Mouse (Mus musculus) frontal cortex, adult 2 months (tissue): ENCODE results near the gene AF067061. TPM values are rescaled to one million over a fixed set of nuclear protein-coding genes. Genes with fewer than 3 reads are reported as not detected.
"Not testable (repeated sequence)": the region's sequence is repeated elsewhere in the genome, so short reads cannot be mapped to it uniquely, and the experiment has no call there.

ENCODE experiments used
- DNase-seq, 2 experiments: peaks; one replicate each; pipeline ENCODE4 v3.0.0; 2022; ENCODE audit warnings: low spot score in 1 of 2; ENCODE audit errors: extremely low spot score in 1 of 2
- polyA plus RNA-seq: library from polyadenylated mRNA; depleted of rRNA; stranded (reverse); fragments of >200 nt; gene quantifications from 2 replicates; pipeline ENCODE4 v1.2.3, GENCODE M21; 2012; rRNA removed

AF067061 gene
- polyA plus RNA-seq, result not detected in 2 replicates

GRCm38 (mm10) chr13:120262870-120263269 lies at the start of gene AF067061:
AF067061 (plus strand) TSS chr13:120263114.
- not testable (repeated sequence) for DNase-seq

DNA sequence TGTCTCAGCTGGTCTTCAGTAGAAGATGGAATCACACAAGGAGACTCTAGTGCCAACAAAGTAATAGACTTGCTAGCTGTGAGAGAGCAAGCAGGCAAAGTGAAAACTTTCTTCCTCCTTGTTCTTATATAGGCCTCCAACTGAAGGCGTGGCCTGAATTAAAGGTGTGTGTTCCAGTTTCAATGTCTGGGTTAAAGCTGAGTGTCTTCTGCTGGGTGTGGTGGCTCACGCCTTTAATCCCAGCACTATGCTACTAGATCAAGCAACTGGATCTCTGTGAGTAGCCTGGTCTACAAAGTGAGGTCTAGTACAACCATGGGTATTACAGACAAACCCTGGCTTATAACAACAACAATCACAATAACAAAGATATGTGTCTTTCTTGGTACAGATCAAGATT lies 47.1 kb upstream of the AF067061 start, which contains the start of gene Gm21762:
Gene Gm21762, minus strand, starts transcription at position 101 of the 400 bp plus-strand sequence.
- DNase-seq, result not testable (repeated sequence)

DNA sequence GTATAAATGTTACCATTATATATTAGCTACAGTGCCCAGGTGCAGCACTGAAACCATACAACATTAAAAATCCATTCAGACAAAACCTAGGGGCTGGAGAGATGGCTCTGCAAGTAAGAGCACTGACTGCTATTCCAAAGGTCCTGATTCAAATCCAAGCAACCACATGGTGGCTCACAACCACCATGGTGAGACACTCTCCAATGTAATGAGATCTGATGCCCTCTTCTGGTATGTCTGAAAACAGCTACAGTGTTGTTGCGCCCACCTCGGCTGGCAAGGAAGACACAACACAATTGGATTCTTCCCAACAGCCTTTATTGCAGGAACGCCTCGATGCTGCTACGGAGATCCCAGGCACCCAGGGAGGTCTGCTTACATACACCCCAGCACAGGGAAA lies 42.0 kb upstream of the AF067061 start:
- DNase-seq, result not testable (repeated sequence)

- not testable (repeated sequence) for DNase-seq
Measured at GRCm38 (mm10) chr13:120223012-120223659, 39.8 kb upstream of the AF067061 start.

DNA sequence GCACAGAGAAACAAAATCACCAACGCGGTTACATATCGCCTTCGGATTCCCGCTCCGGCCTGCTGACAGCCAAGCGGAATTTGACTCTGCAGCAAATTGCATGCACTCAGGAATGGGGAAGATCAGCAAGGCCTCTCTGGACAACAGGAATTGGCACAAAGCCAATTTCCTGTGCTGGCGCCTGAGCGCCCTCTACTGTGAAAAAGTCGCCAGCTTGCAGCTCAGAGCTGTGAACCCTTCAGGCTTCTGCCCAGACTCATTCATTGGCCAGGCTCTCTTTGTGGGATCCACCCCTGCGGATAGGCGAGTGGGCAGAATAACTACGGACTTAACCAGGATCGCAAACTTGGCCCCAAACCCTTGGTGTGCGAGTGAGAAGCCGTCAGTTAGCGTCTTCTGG lies 31.1 kb upstream of the AF067061 start:
- not testable (repeated sequence) for DNase-seq

DNA sequence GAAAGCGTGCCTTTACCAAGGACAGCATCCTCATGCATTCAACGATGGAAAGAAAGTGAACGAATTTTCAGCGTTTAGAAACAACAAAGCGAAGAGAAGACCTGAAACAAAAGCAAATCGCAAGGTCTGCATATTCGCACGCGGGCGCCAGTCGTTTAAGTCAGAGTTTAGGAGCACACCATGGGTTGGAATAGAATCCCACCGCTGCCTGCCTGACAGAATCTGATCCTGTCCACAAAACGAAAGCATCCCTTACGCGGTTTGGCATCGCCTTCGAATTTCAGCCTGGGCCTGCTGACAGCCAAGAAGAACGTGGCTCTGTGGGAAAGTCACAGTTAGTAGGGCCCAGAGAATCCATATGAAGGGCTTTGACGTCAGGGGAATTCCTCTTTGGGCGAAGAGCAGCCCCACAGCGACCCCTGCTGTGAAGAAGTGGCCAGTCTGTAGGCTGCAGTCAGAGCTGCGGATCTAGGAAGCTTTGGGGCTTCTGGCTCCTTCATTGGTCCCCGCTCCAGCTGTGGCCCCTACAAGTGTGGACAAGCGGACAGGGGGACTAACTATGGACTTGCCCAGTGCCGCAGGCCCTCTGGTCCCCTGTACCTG lies 30.4 kb upstream of the AF067061 start:
- not testable (repeated sequence) for DNase-seq

DNA sequence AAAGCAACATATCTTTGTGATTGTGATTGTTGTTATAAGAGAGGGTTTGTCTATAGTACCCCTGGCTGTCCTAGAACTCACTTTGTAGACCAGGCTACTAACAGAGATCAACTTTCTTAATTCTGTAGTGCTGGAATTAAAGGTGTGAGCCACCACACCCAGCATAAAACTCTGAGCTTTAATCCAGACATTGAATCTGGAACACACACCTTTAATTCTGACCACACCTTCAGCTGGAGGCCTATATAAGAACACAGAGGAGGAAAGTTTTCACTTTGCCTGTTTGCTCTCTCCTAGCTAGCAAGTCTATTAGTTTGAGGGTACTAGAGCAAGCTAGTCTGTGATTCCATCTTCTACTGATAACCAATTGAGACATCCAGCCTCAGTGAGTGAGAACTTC lies 24.1 kb upstream of the AF067061 start, which contains the start of gene Gm21731:
Gene Gm21731, plus strand, starts transcription at position 301 of the 400 bp plus-strand sequence.
- DNase-seq, result not testable (repeated sequence)

GRCm38 (mm10) chr13:120251208-120251924 lies 11.5 kb upstream of the AF067061 start:
- not testable (repeated sequence) for DNase-seq

- DNase-seq, result not testable (repeated sequence)
Measured at GRCm38 (mm10) chr13:120258817-120259658, 3.9 kb upstream of the AF067061 start.

GRCm38 (mm10) chr13:120259718-120260117 lies 3.2 kb upstream of the AF067061 start:
- DNase-seq, result not testable (repeated sequence)

DNA sequence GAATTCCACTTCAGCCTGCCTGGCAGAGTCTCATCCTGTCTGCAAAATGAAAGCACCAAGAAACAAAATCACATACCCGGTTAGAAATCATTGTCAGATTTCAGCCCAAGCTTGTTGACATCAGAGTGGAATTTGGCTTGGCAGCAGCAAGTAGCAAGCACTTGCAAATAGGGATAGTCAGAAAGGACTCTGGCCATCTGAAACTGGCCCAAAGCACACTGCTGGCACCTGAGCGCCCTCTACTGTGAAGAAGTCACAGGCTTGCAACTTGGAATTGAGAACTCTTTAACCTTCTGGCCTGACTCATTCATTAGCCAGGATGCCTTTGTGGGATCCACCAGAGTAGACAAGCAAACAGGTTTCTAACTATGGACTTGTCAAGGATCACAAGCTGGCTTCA lies 14.9 kb downstream of the AF067061 start:
- not testable (repeated sequence) for DNase-seq

DNA sequence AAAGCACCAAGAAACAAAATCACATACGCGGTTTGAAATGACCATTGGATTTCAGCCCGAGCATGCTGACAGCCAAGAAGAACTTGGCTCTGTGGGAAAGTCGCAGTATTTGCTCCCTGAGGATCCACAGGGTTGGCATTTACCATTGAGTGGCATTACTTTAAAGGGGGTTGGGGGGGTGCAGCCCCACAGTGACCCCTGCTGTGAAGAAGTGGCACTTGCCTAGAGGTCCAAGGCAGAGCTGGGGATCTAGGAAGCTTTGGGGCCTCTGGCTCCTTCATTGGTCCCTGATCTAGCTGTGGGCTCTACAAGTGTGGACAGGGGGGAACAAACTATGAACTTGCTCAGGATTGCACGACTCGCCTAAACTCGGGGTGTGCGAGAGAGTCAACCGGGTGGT lies 15.9 kb downstream of the AF067061 start:
- DNase-seq, result no peak

GRCm38 (mm10) chr13:120299324-120299894 lies 36.5 kb downstream of the AF067061 start:
- no peak for DNase-seq

GRCm38 (mm10) chr13:120299991-120300442 lies 37.1 kb downstream of the AF067061 start, which contains the start of gene BC147527:
BC147527 (plus strand) TSS chr13:120300392.
- DNase-seq, result no peak

DNA sequence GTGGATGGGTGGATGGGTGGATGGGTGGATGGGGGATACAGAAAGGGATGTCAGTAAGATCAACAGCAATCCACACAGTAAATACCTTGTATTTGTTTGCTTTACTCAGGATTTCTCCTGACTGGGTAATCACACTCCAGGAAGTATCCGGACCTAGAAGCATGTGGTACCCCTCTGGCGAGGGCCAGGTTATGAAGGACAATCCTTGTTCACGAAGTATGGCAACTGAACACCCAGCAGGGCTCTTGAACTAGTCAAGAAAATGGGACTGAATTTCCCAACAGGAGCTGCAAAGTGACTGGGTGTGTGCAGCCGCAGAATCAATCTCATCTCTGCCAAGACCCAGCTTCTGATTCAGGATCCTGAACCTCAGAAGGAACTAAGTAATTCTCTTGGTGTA lies 37.9 kb downstream of the AF067061 start:
- no peak for DNase-seq

DNA sequence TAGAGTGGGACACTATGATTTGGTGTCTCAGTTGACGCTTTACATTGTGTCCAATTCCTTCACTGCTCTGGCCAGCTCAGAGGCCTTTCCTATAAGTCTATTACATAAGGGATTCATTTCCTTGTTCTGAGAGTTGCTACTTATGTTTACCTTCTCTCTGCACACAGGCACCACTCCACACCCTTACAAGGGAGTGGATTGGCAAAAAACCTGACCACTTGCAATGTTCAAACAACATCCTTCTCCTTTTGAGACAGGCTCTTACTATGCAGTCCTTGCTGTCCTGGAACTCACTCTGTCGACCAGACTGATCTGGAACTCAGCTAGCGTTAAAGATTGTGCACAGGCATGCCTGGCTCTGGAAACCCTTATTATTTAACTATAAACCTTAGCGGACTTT lies 47.8 kb downstream of the AF067061 start:
- no peak for DNase-seq

DNA sequence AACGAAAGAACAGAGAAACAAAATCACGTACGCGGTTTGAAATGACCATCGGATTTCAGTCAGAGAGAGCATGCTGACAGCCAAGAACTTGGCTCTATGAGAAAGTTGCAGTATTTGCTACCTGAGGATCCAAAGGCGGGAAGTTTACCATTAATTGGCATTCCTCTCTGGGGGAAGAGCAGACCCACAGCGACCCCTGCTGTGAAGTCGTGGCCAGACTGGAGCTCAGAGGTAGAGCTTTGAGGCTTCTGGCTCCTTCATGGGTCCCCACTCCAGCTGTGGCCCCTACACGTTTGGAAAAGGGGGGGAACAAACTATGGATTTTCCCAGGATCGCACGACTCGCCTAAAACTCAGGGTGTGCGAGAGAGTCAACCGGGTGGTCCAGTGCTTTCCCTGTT lies 50.7 kb downstream of the AF067061 start:
- no peak for DNase-seq
